Mouse (Mus musculus) forebrain, postnatal 0 days (tissue): ENCODE data around the gene Gatd1. TPM values are rescaled to one million over a fixed set of nuclear protein-coding genes. Genes with fewer than 3 reads are reported as not detected.
A peak's percentile ranks its signal among the peaks of the same experiment; 100 is the strongest.

Experiments used
- ATAC-seq: fragments of 200-750 bp; cut with Nextera tagmentation; 2 replicates; pipeline ENCODE4 v1.8.0; 2017; ENCODE audit warnings: mild to moderate bottlenecking, moderate library complexity
- DNase-seq: peaks from one replicate; pipeline ENCODE4 v3.0.0-alpha.2; 2015
- H3K27ac ChIP-seq: fragments of 300-500 bp; sonication (generic); 2 replicates; pipeline ENCODE4 v1.5.1; 2014; ENCODE audit warnings: low read depth, mild to moderate bottlenecking, antibody characterized with exemption, low read length, moderate library complexity, mixed read lengths
- H3K27me3 ChIP-seq: fragments of 300-500 bp; sonication (generic); 2 replicates; pipeline ENCODE4 v1.6.1; 2014; ENCODE audit warnings: mild to moderate bottlenecking, low read length, mixed read lengths; ENCODE audit not compliant: insufficient read depth
- H3K36me3 ChIP-seq: fragments of 300-500 bp; sonication (generic); 2 replicates; pipeline ENCODE4 v1.6.1; 2014; ENCODE audit warnings: mild to moderate bottlenecking, moderate library complexity; ENCODE audit not compliant: insufficient read depth
- H3K4me1 ChIP-seq: fragments of 300-500 bp; sonication (generic); 2 replicates; pipeline ENCODE4 v1.6.1; 2014; ENCODE audit warnings: antibody characterized with exemption; ENCODE audit not compliant: insufficient read depth
- H3K4me2 ChIP-seq: fragments of 300-500 bp; sonication (generic); 2 replicates; pipeline ENCODE4 v1.6.1; 2014; ENCODE audit warnings: low read depth, mild to moderate bottlenecking, moderate library complexity
- H3K4me3 ChIP-seq: fragments of 300-500 bp; sonication (generic); 2 replicates; pipeline ENCODE4 v1.5.1; 2014; ENCODE audit warnings: low read depth, low read length, mixed read lengths
- H3K9ac ChIP-seq: fragments of 300-500 bp; sonication (generic); 2 replicates; pipeline ENCODE4 v1.6.1; 2014; ENCODE audit warnings: mild to moderate bottlenecking
- H3K9me3 ChIP-seq: fragments of 300-500 bp; sonication (generic); 2 replicates; pipeline ENCODE4 v1.6.1; 2016; ENCODE audit warnings: low read length
- CTCF ChIP-seq: sonication (generic); IDR thresholded peaks from 2 replicates; pipeline ENCODE4 v1.5.1; 2016; ENCODE audit warnings: antibody characterized with exemption, control low read depth, low read depth
- WGBS: fragments of 180-500 bp; shearing (Covaris S2); extraction: QIAGEN DNeasy Blood & Tissue Kit; methylation state at CpG from one replicate; pipeline ENCODE4 v1.1.7; 2014; 5-methylcytosine and 5-hydroxymethylcytosine counted together
- polyA plus RNA-seq: library from polyadenylated mRNA; unstranded; fragments of >200 nt; fragmentation: Nextera tagmentation; extraction: Ambion mirVana; gene quantifications from 2 replicates; pipeline ENCODE4 v1.2.1, GENCODE M21; 2015
- total RNA-seq: library from RNA; depleted of rRNA; stranded (reverse); fragments of >200 nt; gene quantifications from 2 replicates; pipeline ENCODE4 v1.2.3, GENCODE M21; 2014

Gatd1 gene
- total and polyA plus RNA-seq, 2 experiments from 2014 or later, result 56.0 to 65.0 TPM

- WGBS, result 43% methylated on average over 2 of the region's 2 CpGs
- ATAC-seq (no peak), DNase-seq (no peak)
- Histone ChIP-seq H3K4me3 (peak overlapping the region; percentile 70), H3K4me1 (peaks cover 31% of the 10 kb centered on the region), H3K4me2 (peak overlapping the region; percentile 93), H3K27me3 (no peaks in the 10 kb centered on the region), H3K36me3 (peaks cover 30% of the 10 kb centered on the region), H3K9me3 (no peaks in the 10 kb centered on the region), H3K27ac (peak overlapping the region; percentile 86; the same call in 1 of the 2 replicates), H3K9ac (peak overlapping the region; percentile 87)
- no peak for TF ChIP-seq CTCF
Observed at GRCm38 (mm10) chr7:141436523-141436892, 22.6 kb upstream of the Gatd1 start.

GRCm38 (mm10) chr7:141435856-141436522 lies 22.1 kb upstream of the Gatd1 start:
- Histone ChIP-seq H3K27me3 (no peaks in the 10 kb centered on the region), H3K4me3 (peak overlapping the region; percentile 53; the same call in 1 of the 2 replicates), H3K4me1 (peaks cover 31% of the 10 kb centered on the region), H3K9ac (no peak overlapping the region), H3K27ac (peak overlapping the region; percentile 86; the same call in 1 of the 2 replicates), H3K36me3 (peaks cover 35% of the 10 kb centered on the region), H3K4me2 (peak overlapping the region; percentile 93), H3K9me3 (no peaks in the 10 kb centered on the region)
- DNase-seq (no peak), ATAC-seq (no peak)
- WGBS, result 81% methylated on average over 9 of the region's 9 CpGs
- no peak for TF ChIP-seq CTCF

- Histone ChIP-seq H3K9me3 (no peaks in the 10 kb centered on the region), H3K27me3 (no peaks in the 10 kb centered on the region), H3K4me1 (peaks cover 31% of the 10 kb centered on the region), H3K4me2 (peak overlapping the region; percentile 87), H3K36me3 (peaks cover 42% of the 10 kb centered on the region), H3K27ac (peak overlapping the region; percentile 86), H3K9ac (peak overlapping the region; percentile 66), H3K4me3 (peak overlapping the region; percentile 53)
- WGBS, result 3% methylated on average over 17 of the region's 17 CpGs
- TF ChIP-seq CTCF, result no peak
- ATAC-seq (peak; percentile 32), DNase-seq (peak; percentile 73)
Observed at GRCm38 (mm10) chr7:141435129-141435855, 21.4 kb upstream of the Gatd1 start.

GRCm38 (mm10) chr7:141434464-141434863 lies 20.5 kb upstream of the Gatd1 start:
- Histone ChIP-seq H3K4me1 (peaks cover 31% of the 10 kb centered on the region), H3K9me3 (no peaks in the 10 kb centered on the region), H3K4me3 (peak overlapping the region; percentile 53), H3K27ac (peak overlapping the region; percentile 86), H3K9ac (peak overlapping the region; percentile 66), H3K36me3 (peaks cover 38% of the 10 kb centered on the region), H3K4me2 (peak overlapping the region; percentile 87), H3K27me3 (no peaks in the 10 kb centered on the region)
- peak; percentile 19; the same call in 1 of the 2 replicates for ATAC-seq
- DNase-seq, result peak; percentile 83
- 8% methylated on average over 8 of the region's 8 CpGs for WGBS
- TF ChIP-seq CTCF, result no peak

- no peak for ATAC-seq
- H3K4me1 ChIP-seq, result peaks cover 35% of the 10 kb centered on the region
- peak overlapping the region; percentile 86 for H3K27ac ChIP-seq
- H3K27me3 ChIP-seq, result no peaks in the 10 kb centered on the region
- no peaks in the 10 kb centered on the region for H3K9me3 ChIP-seq
- H3K4me3 ChIP-seq, result peak overlapping the region; percentile 53
- peaks cover 38% of the 10 kb centered on the region for H3K36me3 ChIP-seq
- TF ChIP-seq CTCF, result no peak
- peak overlapping the region; percentile 66 for H3K9ac ChIP-seq
- DNase-seq, result no peak
- H3K4me2 ChIP-seq, result peak overlapping the region; percentile 87
- WGBS, result 74% methylated on average over 15 of the region's 15 CpGs
Observed at GRCm38 (mm10) chr7:141433517-141434400, 19.8 kb upstream of the Gatd1 start.

GRCm38 (mm10) chr7:141432741-141433516 lies 19.0 kb upstream of the Gatd1 start:
- Histone ChIP-seq H3K4me3 (no peak overlapping the region), H3K27me3 (no peaks in the 10 kb centered on the region), H3K4me2 (0 out of 2 replicates have a peak overlapping the region, but pooled peaks have one; percentile 87), H3K4me1 (peaks cover 35% of the 10 kb centered on the region), H3K9me3 (no peaks in the 10 kb centered on the region), H3K27ac (no peak overlapping the region), H3K36me3 (peaks cover 38% of the 10 kb centered on the region), H3K9ac (0 out of 2 replicates have a peak overlapping the region, but pooled peaks have one; percentile 66)
- DNase-seq (no peak), ATAC-seq (no peak)
- WGBS, result 73% methylated on average over 6 of the region's 6 CpGs
- no peak for TF ChIP-seq CTCF
